Mouse (Mus musculus) heart, postnatal 4 days (tissue): ENCODE data around the gene Mvb12b. TPM values are rescaled to one million over a fixed set of nuclear protein-coding genes. Genes with fewer than 3 reads are reported as not detected.

Experiments
- DNase-seq: peaks from one replicate; pipeline ENCODE4 v3.0.0; 2021
- total RNA-seq, 2 experiments: library from RNA; stranded (reverse); gene quantifications; 2 replicates each; pipeline ENCODE4 v1.2.3; 2021

Gene Mvb12b
- total RNA-seq, 2 experiments from 2014 or later = 28.1 to 29.3 TPM

GRCm38 (mm10) chr2:33719339-33720066 lies 168.2 kb downstream of the Mvb12b start:
- no peak for DNase-seq

- DNase-seq = no peak
Measured at GRCm38 (mm10) chr2:33718561-33718960, 169.2 kb downstream of the Mvb12b start.

GRCm38 (mm10) chr2:33717821-33718351 lies 169.9 kb downstream of the Mvb12b start:
- no peak for DNase-seq

GRCm38 (mm10) chr2:33717378-33717777 lies 170.4 kb downstream of the Mvb12b start:
- no peak for DNase-seq

- no peak for DNase-seq
Measured at GRCm38 (mm10) chr2:33716878-33717277, 170.9 kb downstream of the Mvb12b start.

- DNase-seq = no peak
Measured at GRCm38 (mm10) chr2:33714932-33715331, 172.8 kb downstream of the Mvb12b start.

- DNase-seq = no peak
Measured at GRCm38 (mm10) chr2:33713580-33714260, 174.0 kb downstream of the Mvb12b start.

GRCm38 (mm10) chr2:33712811-33713210 lies 174.9 kb downstream of the Mvb12b start:
- no peak for DNase-seq

- DNase-seq = no peak
Measured at GRCm38 (mm10) chr2:33708831-33709230, 178.9 kb downstream of the Mvb12b start.

GRCm38 (mm10) chr2:33708096-33708495 lies 179.7 kb downstream of the Mvb12b start:
- no peak for DNase-seq

GRCm38 (mm10) chr2:33706403-33706802 lies 181.3 kb downstream of the Mvb12b start:
- DNase-seq = no peak

- no peak for DNase-seq
Measured at GRCm38 (mm10) chr2:33705687-33706320, 181.9 kb downstream of the Mvb12b start.

GRCm38 (mm10) chr2:33703286-33703685 lies 184.5 kb downstream of the Mvb12b start:
- no peak for DNase-seq

GRCm38 (mm10) chr2:33702705-33703104 lies 185.0 kb downstream of the Mvb12b start:
- peak; percentile 78 for DNase-seq

GRCm38 (mm10) chr2:33701446-33701815 lies 186.3 kb downstream of the Mvb12b start:
- no peak for DNase-seq

GRCm38 (mm10) chr2:33700581-33701445 lies 186.9 kb downstream of the Mvb12b start:
- DNase-seq = no peak

- DNase-seq = no peak
Measured at GRCm38 (mm10) chr2:33698898-33699297, 188.8 kb downstream of the Mvb12b start.

- no peak for DNase-seq
Measured at GRCm38 (mm10) chr2:33696428-33696827, 191.3 kb downstream of the Mvb12b start.

GRCm38 (mm10) chr2:33693931-33694330 lies 193.8 kb downstream of the Mvb12b start:
- DNase-seq = no peak

GRCm38 (mm10) chr2:33689880-33690462 lies 197.8 kb downstream of the Mvb12b start:
- peak; percentile 69 for DNase-seq

GRCm38 (mm10) chr2:33689155-33689879 lies 198.4 kb downstream of the Mvb12b start:
- no peak for DNase-seq
